Mouse (Mus musculus) thymus, adult 2 months (tissue): Measurements from ENCODE around the gene Rel.

Experiments used
- CTCF ChIP-seq: fragments of 200-500 bp; IDR thresholded peaks from 2 replicates; pipeline ENCODE4 v1.5.1; 2012; ENCODE audit warnings: mild to moderate bottlenecking, control low read depth, low read length, moderate library complexity, borderline replicate concordance; ENCODE audit not compliant: control insufficient read depth, poor library complexity, insufficient read depth; ENCODE audit errors: extremely low read depth
- POLR2A ChIP-seq: fragments of 200-500 bp; IDR thresholded peaks from 2 replicates; pipeline ENCODE4 v1.6.1; 2012; ENCODE audit warnings: mild to moderate bottlenecking, low read length, control low read depth, moderate library complexity; ENCODE audit not compliant: control insufficient read depth, poor library complexity, insufficient read depth; ENCODE audit errors: extremely low read depth

GRCm38 (mm10) chr11:23734749-23735286 lies 36.0 kb downstream of the Rel start:
- no peak for TF ChIP-seq POLR2A
- TF ChIP-seq CTCF, result no peak
